Mouse (Mus musculus) gastrocnemius, postnatal 25 days (tissue): Measurements from ENCODE around the gene Apol7e. TPM values are rescaled to one million over a fixed set of nuclear protein-coding genes. Genes with fewer than 3 reads are reported as not detected.
A peak's percentile ranks its signal among the peaks of the same experiment; 100 is the strongest.
"Not testable (repeated sequence)": the region's sequence is repeated elsewhere in the genome, so short reads cannot be mapped to it uniquely, and the experiment has no call there.

Source experiments
- DNase-seq: peaks from one replicate; pipeline ENCODE4 v3.0.0; 2022
- long read RNA-seq, 2 experiments: library from polyadenylated mRNA; stranded (forward); transcript quantifications; one replicate each; pipeline ENCODE4 v2.0.0; 2021
- total RNA-seq, 2 experiments: library from RNA; stranded (reverse); gene quantifications; 1 replicate in 1 of 2; 2 replicates in 1 of 2; pipeline ENCODE4 v1.2.3; 2021

Apol7e gene
- under 1 TPM; 0.24 to 0.28 TPM for total RNA-seq
- long read RNA-seq, experiment 1, partial matches to known transcripts: 0 of 1 reads
- long read RNA-seq, experiment 1, other reads (novel, unspliced or antisense): 1 of 1 reads
- long read RNA-seq, experiment 2, partial matches to known transcripts: 0 of 2 reads
- long read RNA-seq, experiment 2, other reads (novel, unspliced or antisense): 2 of 2 reads

DNA sequence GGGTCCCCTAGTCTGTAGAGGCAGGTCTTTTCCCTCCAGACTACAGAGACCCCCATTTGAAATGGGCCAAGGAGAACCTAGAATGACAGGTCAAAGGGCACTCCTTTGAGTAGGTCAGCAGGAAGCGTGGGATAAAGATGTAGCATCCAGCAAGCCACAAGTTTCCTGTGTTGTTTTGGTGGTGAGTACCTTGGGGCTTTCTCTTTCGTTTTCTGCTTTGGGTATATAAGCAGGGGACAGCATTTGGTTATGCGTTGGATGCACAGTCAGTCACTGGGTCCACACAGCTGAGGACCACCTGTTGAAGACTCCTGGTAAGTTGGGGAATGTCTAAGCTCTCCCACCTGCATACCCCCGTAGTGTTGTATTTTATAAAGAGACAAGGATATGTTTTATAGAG is at the start of gene Apol7e:
TSS of gene Apol7e (plus strand) at position 202 of the 400 bp plus-strand sequence.
- not testable (repeated sequence) for DNase-seq

DNA sequence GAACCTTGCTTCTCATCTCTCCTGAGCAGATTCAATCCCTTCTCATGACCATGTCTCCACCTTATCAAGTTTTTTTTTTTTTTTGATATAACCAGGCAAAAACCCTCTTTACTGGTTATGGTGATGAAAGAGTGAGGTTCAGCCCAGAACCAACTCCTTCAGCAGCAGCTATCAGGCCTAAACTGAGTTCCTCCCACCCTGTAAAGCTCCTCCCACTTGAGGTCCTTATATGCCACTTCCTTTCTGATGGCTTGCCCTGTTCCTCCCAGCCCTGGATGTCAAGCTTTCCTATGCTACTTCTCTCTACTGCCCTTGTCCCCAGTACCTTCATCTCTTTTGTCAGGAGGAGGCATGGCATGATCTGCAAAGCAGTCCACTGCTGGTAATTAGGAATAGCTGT is 47.5 kb upstream of the Apol7e start:
- not testable (repeated sequence) for DNase-seq

DNA sequence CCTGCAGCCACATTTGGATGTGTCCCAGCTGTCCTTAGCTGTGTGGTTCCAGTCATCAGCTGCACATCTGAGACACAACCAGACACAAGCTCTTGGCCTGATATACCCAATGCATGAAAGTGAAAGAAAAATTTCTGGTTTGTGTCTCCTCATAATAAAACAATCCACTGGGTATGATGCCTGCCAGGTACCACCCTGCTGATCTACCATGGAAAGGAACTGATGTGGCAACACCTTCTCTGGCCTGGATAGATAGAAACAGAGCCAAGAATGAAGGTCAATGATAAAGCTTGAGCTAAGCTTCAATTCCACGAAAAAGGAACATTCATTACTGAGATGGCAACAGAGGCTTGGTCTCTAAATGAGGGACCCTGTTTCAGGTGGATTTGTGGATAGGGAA is 38.9 kb upstream of the Apol7e start:
- DNase-seq: not testable (repeated sequence)

DNA sequence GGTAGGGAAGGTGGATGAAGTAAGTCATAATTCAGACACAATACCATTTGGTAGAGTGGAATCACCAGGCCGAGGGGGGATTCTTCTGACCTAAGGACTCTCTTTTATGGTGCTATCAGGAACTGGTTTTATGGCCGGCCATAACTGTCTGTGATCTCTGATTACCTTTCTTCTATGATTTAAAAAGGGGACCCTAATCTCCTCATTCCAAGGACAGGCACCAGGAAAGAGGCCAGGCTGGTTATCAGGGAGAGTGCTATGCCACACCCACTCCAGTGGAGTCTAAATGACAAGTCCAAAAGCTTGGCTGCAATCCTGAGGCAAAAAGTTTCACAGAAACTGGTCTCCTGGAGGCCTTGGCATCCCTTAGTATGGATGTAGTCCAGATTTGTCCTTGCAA is 36.8 kb upstream of the Apol7e start:
- DNase-seq: not testable (repeated sequence)

DNA sequence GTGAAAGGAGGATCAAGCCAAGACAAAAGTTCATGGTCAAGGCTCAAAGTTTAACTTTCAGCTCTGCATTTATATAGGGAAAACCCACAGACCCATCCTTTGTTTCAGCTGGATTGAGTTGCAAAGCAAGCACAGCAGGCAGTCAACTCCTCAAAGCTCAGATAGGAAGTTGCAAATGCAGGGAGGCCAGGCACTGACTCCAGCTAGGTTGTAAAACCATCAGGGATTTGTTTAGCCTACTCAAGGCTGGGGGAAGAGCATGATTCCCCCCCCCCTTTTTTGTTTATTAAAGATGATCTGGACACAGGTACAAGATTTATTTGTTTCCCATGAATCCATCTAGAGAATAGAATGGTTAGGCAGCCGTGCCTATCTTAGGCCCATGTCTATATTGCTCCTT is 24.6 kb upstream of the Apol7e start:
- not testable (repeated sequence) for DNase-seq

DNA sequence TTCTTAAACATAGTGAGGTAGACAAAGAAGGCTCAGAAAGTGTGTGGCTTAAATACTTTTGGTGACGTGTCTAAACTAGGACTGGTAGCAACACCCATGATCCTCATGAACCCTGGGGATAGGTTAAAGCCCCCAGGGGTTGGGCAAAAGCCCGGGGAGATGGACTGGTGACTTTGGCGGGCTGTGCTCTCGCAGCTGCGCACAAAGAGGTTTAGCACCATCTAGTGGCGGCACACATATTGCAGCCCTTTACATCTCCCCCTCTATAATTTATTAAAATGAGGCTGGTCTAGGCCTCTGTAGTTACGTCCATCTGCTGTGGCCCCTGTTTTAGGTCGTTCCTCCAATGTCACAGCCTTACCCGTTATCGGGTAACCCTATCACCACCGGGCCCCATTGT is 14.7 kb upstream of the Apol7e start:
- not testable (repeated sequence) for DNase-seq

DNA sequence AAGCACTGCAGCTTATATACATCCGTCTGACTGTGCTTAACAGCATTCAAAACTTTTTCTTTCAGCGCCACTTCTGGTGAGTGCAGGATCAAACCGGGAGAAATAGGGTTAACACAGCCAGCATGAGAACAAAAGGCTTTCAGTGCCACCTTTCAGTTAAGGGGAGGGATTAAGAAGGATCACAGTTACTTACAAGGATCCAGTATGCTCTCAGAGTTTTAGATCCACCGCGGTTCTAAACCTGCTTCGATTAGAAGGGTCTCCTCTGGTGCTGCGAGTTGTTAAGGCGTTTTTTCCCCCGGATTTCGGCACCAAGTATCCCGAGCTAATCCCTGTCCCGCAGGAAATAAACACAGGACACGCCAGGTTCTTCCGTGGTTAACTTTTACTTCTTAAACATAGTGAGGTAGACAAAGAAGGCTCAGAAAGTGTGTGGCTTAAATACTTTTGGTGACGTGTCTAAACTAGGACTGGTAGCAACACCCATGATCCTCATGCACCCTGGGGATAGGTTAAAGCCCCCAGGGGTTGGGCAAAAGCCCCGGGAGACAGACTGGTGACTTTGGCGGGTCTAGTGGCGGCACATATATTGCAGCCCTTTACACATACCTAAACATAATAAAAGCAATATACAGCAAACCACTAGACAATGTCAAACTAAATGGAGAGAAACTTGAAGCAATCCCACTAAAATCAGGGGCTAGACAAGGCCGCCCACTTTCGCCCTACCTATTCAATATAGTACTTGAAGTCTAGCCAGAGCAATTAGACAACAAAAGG is 6.9 kb upstream of the Apol7e start:
- DNase-seq: not testable (repeated sequence)

DNA sequence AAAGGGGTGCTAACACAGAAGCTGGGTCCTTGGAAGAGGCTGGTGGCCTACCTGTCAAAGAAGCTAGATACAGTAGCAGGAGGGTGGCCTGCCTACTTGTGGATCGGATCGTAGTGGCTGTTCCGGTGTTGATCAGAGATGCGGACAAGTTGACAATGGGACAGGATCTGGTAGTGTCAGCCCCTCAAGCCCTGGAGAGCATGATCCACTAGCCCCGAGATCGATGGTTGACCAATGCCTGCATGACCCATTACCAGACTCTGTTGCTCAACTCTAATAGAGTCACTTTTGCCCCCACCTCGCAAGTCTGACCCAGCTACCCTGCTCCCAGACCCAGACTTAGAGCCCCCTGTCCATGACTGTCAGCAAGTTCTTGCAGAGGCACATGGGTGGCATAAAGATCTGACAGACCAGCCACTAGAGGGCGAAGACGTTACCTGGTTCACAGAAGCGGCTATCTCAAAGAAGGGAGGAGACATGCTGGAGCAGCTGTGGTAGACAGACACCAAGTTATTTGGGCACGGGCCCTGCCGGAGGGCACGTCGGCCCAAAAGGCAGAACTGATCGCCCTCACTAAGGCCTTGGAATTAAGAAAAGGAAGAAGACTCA is 3.9 kb upstream of the Apol7e start:
- DNase-seq: peak; percentile 5

DNA sequence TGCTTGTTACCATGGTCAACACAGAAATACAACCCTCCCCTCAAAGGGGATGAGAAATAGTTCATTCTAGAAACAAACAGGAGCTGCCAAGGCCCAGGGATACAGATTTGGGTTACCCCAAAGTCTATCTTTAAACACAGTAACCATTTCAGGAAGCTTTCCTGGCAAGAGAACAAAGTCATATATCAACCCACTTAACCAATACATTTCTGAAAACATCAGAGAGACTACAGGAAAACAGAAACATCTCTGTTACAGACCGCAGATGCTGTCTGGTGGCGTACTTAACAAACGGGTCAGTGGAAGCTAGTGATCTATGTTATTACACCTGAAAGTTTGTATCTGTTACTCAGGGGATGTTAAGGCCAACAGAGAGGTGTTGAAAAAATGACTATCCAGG is 6.6 kb downstream of the Apol7e start:
- DNase-seq: not testable (repeated sequence)

DNA sequence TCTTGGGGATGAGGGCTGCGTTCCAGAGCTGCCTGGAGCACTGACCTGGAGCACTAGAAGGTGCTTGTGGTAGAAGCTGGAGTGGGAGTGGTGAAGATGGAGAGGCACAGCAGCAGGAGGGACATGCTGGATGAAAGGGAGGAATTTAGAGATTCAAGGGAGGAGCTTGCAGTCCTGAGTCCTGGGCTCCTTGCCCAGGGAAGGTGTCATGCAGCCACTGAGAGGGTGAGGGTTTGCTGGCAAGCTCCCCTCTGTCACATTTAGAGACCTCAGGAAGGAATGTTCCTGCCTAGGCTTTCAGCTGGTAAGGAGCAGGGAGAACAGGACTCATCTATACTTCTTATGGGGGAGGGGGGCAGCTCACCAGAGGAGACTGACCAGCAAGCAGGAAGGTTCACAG is 10.3 kb downstream of the Apol7e start:
- DNase-seq: not testable (repeated sequence)

DNA sequence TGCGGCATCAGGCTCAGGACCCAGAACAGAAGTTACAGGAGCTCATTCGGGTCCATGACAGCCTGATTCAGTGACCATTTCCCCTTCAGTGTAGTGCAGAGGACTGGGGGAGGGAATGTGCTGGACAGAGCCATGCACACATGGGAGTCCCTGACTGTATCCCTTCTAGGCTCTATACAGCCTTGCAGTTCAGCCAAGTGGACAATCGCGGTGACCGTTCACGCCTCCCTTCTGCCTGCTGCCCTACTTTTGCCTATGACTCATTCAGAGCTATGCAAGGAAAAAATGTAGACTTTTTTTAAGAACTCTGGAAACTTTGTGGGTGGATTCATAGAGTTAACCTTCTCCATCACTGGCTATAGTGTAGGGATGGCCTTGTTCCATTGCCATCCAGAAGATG is 19.6 kb downstream of the Apol7e start:
- not testable (repeated sequence) for DNase-seq

DNA sequence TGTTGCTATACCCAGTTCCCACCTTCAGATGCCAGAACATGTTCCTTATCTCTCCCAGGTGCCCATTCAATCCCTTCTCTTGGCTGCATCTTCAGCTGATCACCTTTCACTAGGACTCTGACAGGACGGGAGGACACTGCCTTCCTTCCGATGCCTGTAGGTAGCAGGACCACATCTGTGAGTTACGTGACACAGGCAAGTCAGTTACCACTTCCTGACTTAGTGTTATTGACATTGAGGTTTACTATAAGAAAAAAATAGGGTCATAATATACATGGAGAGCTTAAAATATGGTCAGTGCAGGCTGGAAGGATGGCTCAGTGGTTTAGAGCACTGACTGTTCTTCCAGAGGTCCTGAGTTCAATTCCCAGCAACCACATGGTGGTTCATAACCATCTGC is 22.9 kb downstream of the Apol7e start:
- DNase-seq: not testable (repeated sequence)

DNA sequence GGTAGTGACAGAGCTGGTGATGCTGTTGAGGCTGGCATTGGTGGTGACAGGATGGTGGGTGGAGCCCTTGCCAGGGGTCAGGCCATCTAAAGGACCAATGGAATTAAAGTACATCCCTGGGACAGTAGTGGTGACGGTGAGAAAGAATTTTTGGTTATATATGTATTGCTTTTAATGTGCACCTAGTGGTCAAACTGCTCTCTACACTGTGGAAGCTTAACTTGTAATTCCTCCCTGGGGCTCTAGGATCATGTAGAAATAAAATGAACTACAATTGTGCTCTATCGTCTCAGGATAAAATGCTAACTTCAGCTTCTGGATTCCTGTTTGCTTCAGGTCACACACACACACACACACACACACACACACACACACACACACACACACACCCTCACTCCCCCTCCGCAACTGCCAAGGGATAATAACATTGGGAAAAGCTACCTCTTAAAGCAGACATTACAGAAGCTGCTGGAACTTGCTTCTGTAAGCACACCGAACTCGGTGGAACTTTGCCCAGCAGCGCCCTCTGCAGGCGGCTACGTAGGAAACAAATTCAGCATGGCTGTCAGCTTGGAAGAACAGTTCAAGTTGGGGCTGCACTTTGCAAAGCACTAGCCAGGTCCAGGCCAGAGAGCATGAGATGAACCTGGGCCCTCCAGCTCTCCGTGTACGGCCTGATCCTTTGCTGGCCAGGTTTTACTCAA is 25.7 kb downstream of the Apol7e start:
- not testable (repeated sequence) for DNase-seq

DNA sequence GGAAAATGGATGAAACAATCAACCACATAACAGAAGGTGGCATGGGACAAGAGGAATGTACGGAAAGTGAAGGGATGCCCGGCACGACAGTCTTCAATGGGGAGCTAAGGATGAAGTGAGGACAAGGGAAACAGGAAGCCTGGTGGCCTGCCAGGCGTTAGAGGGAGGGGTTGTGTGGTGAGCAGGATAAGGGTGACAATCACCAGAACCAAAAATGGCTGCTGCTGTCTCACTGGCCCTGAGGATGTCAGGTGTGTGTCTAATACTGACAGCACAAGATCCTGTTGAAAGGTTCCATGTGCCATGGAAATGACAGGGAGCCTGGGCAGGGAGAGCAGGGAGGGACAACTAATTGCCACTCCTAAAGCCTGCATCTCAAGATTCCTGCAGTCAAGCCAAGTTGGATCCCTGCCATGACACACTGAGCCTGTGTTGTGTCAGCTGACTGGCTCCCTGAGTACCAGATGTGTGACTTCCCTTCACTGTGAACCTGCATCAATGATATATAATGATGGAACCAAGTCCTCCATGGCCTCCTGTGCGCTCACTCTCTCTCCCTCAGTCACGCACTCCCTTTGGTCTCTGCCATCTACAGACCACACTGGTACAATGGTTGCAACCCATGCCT is 26.9 kb downstream of the Apol7e start:
- not testable (repeated sequence) for DNase-seq

DNA sequence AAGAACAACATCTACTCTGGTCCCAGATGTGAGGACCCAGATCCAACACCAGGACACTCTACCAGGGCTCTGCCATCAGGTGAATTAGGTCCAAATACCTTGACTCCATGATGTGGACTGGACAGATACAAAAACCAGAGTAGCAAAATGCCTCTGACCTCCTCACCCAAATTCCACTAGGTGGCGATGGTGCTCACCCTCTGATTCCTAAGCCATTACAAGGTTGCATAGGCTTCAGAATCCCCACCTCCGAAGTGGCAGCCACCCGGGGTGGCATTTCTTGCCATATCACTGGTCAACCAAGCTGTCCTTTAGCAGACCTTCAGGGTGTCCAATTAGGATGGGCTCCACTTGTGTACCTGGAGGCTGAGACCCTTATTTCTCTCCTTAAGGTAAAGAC is 28.5 kb downstream of the Apol7e start:
- DNase-seq: not testable (repeated sequence)

DNA sequence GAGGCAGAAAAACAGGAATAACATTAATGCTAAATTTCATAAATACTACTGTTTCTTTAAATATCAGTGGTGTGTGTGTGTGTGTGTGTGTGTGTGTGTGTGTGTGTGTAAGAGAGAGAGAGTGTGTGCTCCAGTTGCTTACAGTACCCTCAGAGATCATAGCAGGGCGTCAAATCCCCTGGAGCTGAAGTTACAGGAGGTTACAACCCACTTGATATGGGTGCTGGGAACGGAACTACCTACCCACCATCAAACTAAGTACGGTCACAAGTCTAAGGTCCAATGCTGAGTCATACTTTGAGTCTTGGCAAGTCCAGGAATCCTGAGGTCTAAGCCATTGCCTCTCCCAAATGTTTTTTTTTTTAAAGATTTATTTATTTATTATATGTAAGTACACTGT is 29.1 kb downstream of the Apol7e start:
- DNase-seq: not testable (repeated sequence)

DNA sequence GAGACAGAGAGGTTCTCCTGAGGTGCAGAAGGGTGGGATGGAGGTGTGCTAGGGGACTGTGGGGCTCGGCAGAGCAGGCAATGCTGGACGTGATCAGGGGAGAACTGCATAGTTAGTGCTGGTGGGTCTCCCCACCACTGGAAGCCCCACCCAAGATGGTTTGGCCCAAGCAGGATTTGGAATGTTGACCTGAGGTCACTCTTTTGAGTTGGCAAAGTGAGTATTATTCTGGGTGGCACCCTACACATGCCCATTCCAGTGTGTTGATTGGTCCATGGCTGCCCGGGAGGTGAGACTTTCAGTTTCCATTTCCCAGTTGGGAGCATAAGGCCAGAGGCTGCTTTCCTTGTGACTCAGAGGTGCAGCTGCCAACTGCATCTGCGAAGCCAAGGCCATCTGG is 30.1 kb downstream of the Apol7e start, which contains the start of gene Apol9b:
TSS of gene Apol9b (plus strand) at position 301 of the 400 bp plus-strand sequence.
- DNase-seq: not testable (repeated sequence)

DNA sequence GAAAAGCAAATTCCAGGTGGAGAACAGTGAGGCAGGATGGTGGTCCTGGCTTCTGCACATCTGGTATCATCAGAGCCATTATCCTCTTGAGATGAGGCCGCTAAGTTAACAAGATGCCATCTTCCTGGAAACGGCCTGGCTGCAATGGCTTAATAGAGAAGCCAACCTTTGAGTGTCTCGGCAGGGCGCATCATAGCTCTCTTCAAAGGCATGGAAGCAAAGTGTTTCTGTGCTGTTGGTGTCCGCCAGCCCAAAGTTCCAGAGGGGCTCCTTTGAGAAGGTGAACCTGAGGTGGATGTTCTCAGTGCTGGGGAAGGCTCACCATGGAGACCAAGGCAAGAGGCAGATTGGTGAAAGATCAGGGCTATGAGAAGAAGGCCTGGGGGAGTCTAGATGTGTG is 32.9 kb downstream of the Apol7e start:
- no peak for DNase-seq

DNA sequence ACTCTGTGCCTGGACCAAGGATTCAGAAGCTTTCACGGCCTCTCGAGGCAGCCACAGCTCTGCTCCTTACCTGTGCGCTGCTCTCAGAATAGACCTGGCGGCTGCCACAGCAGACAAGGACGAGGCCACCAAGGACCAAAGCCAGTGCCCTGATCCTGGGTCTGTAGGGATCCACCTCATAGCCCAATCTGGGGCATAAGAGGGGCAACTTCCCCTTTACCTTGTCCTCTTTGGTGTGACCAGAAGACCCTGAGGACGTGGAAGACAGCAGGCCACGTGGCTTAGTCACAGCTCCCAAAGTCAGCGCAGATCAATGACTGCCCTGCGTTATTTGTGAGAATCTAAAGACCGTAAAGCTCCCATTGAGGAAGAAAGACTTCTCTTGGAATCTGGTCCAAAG is 34.2 kb downstream of the Apol7e start:
- DNase-seq: not testable (repeated sequence)

DNA sequence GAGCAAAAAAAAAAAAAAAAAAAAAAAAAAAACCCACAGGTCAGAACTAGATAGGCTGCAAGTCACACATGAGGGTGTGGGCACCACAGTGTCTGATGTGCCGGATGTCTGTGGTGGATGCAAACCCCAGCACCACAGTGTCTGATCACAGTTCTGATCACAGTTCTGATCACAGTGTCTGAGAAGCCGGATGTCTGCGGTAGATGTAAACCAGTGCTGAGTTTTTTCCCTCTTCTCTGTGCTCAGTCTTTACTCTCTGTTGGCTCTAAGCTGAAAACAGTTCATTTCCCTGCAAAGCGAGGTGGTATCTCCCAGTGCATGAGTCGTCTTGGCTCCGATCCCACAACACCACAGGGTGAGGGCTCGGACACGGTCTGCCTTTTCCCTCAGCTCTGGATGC is 34.7 kb downstream of the Apol7e start:
- not testable (repeated sequence) for DNase-seq

DNA sequence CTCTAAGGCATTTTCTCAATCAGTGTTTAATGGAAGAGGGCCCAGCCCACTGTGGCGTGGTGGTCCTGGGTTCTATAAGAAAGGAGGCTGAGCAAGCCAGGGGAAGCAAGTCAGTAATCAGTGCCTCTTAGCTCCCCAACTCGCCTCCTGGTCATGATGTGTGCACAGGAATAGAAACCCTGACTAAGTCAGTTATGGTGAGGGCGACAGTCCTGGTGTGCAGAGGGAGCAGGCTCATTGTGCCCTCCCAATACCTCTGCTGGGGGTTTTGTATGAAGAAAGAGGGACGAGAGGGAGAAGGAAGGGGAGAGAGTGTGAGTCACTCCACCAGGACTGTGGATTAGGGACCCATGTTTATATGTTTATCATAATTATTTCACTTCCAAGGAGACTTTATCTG is 35.2 kb downstream of the Apol7e start:
- DNase-seq: not testable (repeated sequence)
